Mouse (Mus musculus) megakaryocyte, embryonic 14.5 days (primary cell): Measurements from ENCODE around the gene Slc44a5. TPM values are rescaled to one million over a fixed set of nuclear protein-coding genes. Genes with fewer than 3 reads are reported as not detected.
A peak's percentile ranks its signal among the peaks of the same experiment; 100 is the strongest.
"Not testable (repeated sequence)": the region's sequence is repeated elsewhere in the genome, so short reads cannot be mapped to it uniquely, and the experiment has no call there.

Experiments
- H3K27me3 ChIP-seq: replicated peaks from 2 replicates; pipeline ENCODE3; 2012; ENCODE audit warnings: inconsistent platforms
- H3K36me3 ChIP-seq: replicated peaks from 2 replicates; pipeline ENCODE3; 2012; ENCODE audit warnings: low read length, inconsistent platforms, mixed read lengths
- H3K4me1 ChIP-seq: 2 replicates; pipeline ENCODE4 v1.6.1; 2012; ENCODE audit warnings: inconsistent platforms
- H3K4me3 ChIP-seq: replicated peaks from 2 replicates; pipeline ENCODE3; 2012; ENCODE audit warnings: moderate library complexity, mild to moderate bottlenecking, inconsistent platforms
- H3K9me3 ChIP-seq: 2 replicates; pipeline ENCODE4 v1.6.1; 2012; ENCODE audit warnings: inconsistent platforms
- FLI1 ChIP-seq: IDR thresholded peaks from 2 replicates; pipeline ENCODE4 v1.6.1; 2012; ENCODE audit warnings: low read length, inconsistent platforms, mixed read lengths
- GATA1 ChIP-seq: IDR thresholded peaks from 3 replicates; pipeline ENCODE4 v1.6.1; 2012; ENCODE audit warnings: mixed read lengths, low read length, inconsistent platforms, borderline replicate concordance
- polyA plus RNA-seq: library from polyadenylated mRNA; stranded (reverse); fragments of >175 nt; gene quantifications from 2 replicates; pipeline ENCODE4 v1.2.3, GENCODE M21; 2012; ENCODE audit warnings: low replicate concordance; ENCODE audit not compliant: insufficient read depth

Gene Slc44a5
- polyA plus RNA-seq, 1 experiment = not detected

DNA sequence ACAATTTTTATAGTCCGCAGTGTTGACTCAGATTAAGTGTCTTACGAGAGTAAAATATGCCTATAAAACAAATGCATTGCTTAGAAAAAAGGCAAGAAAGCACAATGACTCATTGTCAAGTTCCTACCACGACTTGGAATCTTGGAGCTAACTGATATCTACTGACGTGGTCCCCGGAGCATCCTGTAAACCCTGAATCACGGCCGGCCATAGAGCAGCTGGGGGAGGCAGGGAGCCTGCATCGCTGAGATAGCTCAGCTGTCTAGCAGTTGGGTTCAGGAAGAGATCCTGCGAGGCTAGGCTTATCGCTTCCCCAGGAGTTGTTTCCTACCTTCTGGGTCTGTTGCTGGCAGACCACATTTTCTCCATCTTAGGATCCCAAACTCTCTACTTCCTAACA is 279.0 kb downstream of the Slc44a5 start:
- H3K9me3 ChIP-seq = 0 out of 2 replicates have a peak, but pooled peaks cover 3% of the 10 kb centered on the region
- TF ChIP-seq GATA1 (no peak), FLI1 (no peak)
- H3K36me3 ChIP-seq = no peaks in the 10 kb centered on the region
- H3K4me3 ChIP-seq = no peak overlapping the region
- H3K4me1 ChIP-seq = peaks cover 8% of the 10 kb centered on the region
- H3K27me3 ChIP-seq = peaks cover 2% of the 10 kb centered on the region

DNA sequence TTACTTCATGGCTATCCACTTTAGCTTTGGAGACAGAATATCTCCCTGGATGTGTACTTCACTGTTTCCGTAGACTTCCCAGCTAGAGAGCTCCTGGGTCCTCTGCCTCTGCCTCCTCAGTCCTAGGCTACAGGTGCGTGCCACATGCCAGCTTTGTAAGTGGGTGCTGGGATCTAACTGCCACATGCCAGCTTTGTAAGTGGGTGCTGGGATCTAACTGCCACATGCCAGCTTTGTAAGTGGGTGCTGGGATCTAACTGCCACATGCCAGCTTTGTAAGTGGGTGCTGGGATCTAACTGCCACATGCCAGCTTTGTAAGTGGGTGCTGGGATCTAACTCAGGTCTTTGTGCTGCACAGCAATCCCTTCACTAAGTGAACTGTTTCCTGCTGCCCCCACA is 281.0 kb downstream of the Slc44a5 start:
- not testable (repeated sequence) for H3K4me1 ChIP-seq, H3K9me3 ChIP-seq, H3K36me3 ChIP-seq, H3K4me3 ChIP-seq, H3K27me3 ChIP-seq

DNA sequence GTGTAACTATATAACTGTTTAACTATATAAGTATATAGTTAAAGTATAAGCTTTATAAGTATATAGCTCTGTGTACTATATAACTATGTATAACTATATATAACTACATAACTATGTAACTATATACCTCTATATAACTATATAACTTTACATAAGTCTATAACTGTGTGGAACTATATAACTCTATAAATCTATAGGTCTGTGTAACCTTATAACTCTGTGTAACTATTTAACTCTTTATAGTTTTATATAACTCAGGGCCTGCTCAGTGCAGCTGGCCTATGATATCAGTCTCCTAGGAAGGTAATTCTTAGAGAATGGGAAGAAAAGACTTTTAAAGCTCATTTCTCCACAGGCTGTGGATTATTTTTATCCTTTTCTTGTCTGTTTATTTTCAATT is 284.1 kb downstream of the Slc44a5 start:
- H3K9me3 ChIP-seq = peaks cover 10% of the 10 kb centered on the region; the same call in 1 of the 2 replicates
- no peak overlapping the region for H3K4me3 ChIP-seq
- H3K36me3 ChIP-seq = no peaks in the 10 kb centered on the region
- peaks cover 1% of the 10 kb centered on the region; the same call in 1 of the 2 replicates for H3K4me1 ChIP-seq
- H3K27me3 ChIP-seq = peaks cover 2% of the 10 kb centered on the region
- TF ChIP-seq GATA1 (no peak), FLI1 (no peak)

DNA sequence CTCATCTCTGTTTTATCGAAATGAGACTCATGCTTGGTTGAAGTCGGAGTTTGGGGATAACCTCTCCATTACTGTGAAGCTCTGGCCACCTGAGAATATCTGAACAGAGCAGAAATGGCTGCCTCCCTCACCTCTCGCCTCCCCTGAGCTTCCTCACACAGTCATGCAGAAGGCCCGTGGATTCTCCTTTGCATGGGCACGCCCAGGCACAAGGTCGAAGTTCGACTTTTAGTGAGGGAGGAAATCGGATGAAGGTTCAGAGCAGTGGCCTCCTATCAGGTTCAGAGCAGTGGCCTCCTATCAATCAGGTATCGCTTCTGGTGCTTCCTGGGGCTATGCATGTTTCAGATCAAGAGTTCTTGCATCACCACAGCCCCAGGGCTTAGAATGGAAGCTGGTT is 295.1 kb downstream of the Slc44a5 start:
- Histone ChIP-seq H3K9me3 (no peaks in the 10 kb centered on the region), H3K4me1 (peaks cover 6% of the 10 kb centered on the region), H3K27me3 (peaks cover 3% of the 10 kb centered on the region), H3K4me3 (no peak overlapping the region), H3K36me3 (no peaks in the 10 kb centered on the region)
- no peak for TF ChIP-seq FLI1
- TF ChIP-seq GATA1 = no peak

DNA sequence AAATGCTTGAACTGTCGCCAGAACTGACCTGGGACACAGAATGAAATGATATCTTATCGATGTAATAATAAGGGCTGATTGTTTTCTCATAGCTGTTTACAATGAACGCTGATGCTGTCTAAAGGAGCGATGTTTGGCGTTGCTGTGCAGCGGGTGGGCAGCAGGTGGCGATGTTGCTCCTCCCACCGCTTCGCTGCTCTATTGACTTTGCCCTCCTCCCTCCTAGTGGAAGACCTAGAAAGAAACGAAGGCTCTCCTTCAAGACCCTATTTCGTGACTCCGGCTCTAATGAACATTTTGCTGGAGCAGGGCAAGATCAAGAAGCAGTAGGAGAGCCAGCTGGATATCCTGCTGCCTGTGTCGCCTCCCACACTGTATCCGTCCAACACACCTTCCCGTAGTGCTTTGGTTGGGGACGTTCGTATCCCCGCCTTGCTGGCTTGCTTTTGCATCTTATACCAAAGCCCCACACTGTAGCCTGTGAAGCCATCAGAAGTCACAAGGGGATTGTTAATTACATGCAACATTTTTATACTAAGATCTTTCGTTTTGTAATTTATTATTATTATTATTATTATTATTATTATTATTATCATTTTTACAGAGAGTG is 296.6 kb downstream of the Slc44a5 start:
- Histone ChIP-seq H3K27me3 (peaks cover 3% of the 10 kb centered on the region), H3K4me1 (peaks cover 6% of the 10 kb centered on the region), H3K36me3 (no peaks in the 10 kb centered on the region), H3K9me3 (no peaks in the 10 kb centered on the region), H3K4me3 (peak overlapping the region; percentile 82)
- TF ChIP-seq FLI1 (no peak), GATA1 (no peak)

DNA sequence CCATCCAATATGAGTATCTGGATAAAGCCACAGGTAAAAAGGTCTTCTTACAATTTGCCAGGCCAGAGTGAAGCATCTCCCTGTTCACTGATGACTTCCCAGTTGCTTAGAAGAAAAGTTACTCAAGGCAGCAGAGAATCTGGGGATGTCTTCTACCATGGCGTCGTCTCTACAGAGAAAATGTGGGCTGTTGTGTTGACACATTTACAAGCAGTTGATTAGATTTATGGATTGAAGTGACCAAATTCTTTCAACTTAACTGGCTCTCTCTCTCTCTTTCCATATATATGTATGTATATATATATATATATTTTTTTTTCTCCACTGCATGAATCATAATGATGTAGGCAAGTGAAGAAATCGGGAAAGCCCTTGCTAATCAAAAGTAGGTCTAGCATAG is 301.4 kb downstream of the Slc44a5 start:
- peaks cover 7% of the 10 kb centered on the region for H3K27me3 ChIP-seq
- no peaks in the 10 kb centered on the region for H3K36me3 ChIP-seq
- H3K4me3 ChIP-seq = no peak overlapping the region
- no peak for TF ChIP-seq FLI1
- TF ChIP-seq GATA1 = no peak
- no peaks in the 10 kb centered on the region for H3K9me3 ChIP-seq
- H3K4me1 ChIP-seq = peaks cover 4% of the 10 kb centered on the region

DNA sequence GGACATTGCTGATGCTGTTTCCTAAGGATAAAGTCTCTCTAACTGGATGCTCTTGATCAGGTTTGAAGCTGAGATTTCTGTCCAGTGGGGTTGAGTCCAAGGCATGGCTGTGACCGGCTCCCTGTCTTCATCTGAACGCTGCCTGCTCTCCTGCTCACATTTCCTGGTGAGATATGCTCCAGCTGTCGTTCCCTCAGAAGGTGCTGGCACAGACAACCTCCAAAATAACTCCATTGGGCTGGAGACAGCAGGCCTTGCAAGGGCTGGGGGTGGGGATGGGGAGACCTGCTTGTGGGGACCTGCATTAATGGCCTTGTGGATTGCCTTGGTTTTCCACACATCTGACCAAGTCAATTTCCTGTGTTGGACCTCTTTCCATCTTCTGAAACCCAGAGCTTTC is 311.0 kb downstream of the Slc44a5 start:
- Histone ChIP-seq H3K36me3 (no peaks in the 10 kb centered on the region), H3K4me1 (peaks cover 4% of the 10 kb centered on the region; the same call in 1 of the 2 replicates), H3K9me3 (no peaks in the 10 kb centered on the region; the same call in 1 of the 2 replicates), H3K4me3 (no peak overlapping the region), H3K27me3 (no peaks in the 10 kb centered on the region)
- TF ChIP-seq GATA1 = no peak
- TF ChIP-seq FLI1 = no peak

DNA sequence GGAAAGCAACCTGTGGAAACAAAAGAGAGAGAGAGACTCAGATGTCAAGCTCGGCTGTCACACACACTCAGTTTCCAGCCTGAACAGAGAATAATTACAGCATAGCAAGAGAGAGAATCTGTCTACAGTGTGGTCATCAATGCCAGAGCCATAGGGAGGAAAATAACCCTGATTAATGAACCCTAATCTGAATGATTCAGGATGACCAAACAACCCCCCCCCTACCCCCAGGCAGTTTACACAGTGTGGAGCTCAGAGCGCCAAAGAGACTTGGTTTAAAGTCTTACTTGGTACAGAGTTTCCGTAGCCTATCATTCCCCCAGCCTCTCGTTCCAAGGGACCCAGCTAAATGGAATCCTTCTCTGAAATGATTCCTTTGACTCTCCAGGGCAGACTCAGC is 312.1 kb downstream of the Slc44a5 start:
- Histone ChIP-seq H3K36me3 (no peaks in the 10 kb centered on the region), H3K4me3 (no peak overlapping the region), H3K27me3 (no peaks in the 10 kb centered on the region), H3K9me3 (no peaks in the 10 kb centered on the region; the same call in 1 of the 2 replicates), H3K4me1 (peaks cover 4% of the 10 kb centered on the region; the same call in 1 of the 2 replicates)
- TF ChIP-seq FLI1 (no peak), GATA1 (no peak)

DNA sequence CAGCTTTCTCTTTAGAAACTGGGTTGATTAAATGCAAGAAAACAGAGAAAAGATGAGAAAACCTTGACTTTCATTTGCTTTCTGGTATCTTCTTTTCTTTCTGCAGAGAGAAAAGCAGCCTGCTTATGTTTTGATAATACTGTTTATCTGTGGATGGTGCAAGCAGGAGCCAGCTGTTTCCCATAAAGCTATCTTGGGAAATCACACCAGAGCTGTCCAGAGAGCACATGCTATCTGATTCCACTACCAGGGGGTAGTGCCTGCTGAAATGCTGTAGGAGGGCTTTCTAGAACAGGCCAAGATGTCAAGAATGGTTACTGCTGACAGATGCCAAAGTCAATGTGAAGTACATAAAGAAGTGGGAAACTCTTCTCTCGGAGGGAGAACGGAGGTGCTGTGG is 314.0 kb downstream of the Slc44a5 start:
- Histone ChIP-seq H3K9me3 (no peaks in the 10 kb centered on the region; the same call in 1 of the 2 replicates), H3K27me3 (no peaks in the 10 kb centered on the region), H3K4me3 (no peak overlapping the region), H3K36me3 (no peaks in the 10 kb centered on the region), H3K4me1 (peaks cover 4% of the 10 kb centered on the region; the same call in 1 of the 2 replicates)
- TF ChIP-seq FLI1 = no peak
- no peak for TF ChIP-seq GATA1

DNA sequence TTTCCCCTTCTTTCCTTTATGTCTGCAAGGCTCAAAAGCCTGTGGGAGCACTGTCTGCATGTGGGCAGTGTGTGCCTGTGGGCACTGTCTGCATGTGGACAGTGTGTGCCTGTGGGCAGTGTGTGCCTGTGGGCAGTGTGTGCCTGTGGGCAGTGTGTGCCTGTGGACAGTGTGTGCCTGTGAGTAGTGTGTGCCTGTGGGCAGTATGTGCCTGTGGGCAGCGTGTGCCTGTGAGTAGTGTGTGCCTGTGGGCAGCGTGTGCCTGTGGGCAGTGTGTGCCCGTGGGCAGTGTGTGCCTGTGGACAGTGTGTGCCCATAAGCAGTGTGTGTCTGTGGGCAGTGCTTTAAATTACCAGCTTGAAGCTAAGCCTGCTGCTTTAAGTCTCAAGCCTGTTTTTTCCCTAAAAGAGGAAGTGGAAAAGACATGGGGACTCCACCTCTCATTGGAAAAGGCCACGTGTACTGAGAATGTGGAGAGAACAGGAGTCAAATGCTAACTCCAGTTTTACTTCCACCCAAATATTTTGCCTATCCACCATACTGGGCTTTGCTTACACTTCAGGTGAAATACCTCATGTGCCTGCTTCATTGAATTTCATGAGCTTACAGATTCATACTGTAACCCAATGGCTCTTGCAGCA is 315.3 kb downstream of the Slc44a5 start:
- Histone ChIP-seq H3K4me3 (peak overlapping the region; percentile 60), H3K9me3 (no peaks in the 10 kb centered on the region; the same call in 1 of the 2 replicates), H3K4me1 (peaks cover 4% of the 10 kb centered on the region; the same call in 1 of the 2 replicates), H3K36me3 (no peaks in the 10 kb centered on the region), H3K27me3 (no peaks in the 10 kb centered on the region)
- TF ChIP-seq GATA1 = no peak
- TF ChIP-seq FLI1 = no peak
